Mouse (Mus musculus) 416B (cell line): Measurements from ENCODE around the gene Gm20388.

Source experiments
- DNase-seq: peaks from one replicate; pipeline ENCODE4 v3.0.0; 2011; ENCODE audit warnings: low read depth

The Gm20388 gene

DNA sequence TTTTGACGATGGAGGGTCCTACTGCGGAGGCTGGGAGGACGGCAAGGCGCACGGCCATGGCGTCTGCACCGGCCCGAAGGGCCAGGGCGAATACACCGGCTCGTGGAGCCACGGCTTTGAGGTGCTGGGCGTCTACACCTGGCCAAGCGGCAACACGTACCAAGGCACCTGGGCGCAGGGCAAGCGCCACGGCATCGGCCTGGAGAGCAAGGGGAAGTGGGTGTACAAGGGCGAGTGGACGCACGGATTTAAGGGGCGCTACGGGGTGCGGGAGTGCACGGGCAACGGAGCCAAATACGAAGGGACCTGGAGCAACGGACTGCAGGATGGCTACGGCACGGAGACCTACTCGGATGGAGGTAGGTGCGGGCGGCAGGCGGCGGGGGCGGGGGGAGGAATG is 1820.0 kb downstream of the Gm20388 start:
- DNase-seq, result no peak

DNA sequence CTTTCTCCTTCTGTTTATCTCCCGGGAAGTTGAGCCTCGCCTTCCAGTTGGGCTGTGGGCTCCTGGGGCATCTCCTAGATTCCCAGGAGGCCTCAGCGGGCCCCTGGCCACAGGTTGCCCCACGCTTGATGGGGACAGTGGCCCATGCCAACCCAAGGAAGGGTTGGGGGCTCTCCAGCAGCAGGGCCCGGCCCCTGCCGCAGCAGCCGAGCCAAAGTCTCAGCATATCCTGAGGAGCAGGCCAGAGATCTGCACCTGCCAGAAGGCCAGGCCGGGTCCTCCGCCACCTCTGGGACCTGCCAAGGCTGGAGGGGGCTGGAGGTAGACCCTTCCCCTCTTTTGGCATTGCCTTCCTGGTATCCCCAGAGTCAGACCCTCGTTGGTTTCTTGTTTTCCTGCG is 1820.4 kb downstream of the Gm20388 start:
- DNase-seq, result no peak

DNA sequence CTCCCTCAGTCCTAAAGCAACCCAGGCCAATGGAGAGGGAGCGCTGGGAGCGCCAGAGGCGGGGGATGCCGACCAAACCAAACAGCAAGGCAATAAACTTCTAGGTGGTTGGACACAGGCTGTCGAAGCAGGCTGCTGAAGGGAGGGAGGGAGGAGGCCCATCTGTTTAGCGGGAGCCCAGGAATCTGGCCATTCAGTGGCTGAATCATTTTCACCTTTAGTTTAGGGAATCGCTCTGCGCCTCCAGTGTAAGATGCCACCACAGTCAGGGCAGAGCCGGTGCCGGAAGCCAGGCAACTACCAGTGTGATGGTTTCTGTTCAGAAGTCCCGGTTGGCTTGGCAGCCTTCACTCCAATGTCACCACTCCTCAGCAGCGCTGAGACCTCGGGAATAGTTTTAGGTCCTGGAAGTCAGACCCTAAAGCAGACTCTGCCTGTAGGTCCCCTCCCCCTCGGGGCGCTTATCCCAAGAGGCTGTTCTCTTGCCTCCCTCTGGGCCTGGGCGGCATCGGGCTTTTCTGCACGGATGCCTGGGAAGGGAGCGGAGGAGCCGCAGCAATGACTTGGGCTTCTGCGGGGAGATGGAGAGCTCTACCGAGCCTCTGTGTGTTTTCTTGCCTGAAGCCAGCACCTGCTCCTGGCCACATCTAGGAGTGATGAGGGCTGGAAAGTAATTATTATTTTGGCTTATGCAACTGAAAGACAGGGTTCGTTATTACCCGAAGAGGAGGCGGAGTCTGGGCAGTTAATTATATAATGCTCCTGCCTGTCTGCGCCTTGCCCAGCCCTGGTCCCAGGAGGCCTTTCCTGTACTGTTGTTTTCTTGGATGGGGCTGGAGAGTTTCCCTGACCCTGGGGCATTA is 1821.1 kb downstream of the Gm20388 start:
- no peak for DNase-seq

DNA sequence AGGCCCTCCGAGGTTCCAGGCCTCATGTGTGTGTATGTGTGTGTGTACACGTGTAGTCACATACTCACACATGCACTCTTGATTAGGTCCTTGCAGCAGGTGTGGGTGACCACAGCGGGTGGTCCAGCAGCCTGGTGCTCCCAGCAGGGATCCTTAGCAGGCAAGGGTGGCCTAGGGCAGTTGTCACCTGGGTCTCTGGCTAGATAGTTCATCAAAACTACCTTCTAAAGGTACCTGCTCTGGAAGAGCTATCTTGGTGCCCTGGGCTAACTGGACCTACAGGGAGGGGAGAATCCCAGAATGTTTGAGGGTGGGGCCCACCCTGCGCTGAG is 1821.7 kb downstream of the Gm20388 start:
- no peak for DNase-seq

DNA sequence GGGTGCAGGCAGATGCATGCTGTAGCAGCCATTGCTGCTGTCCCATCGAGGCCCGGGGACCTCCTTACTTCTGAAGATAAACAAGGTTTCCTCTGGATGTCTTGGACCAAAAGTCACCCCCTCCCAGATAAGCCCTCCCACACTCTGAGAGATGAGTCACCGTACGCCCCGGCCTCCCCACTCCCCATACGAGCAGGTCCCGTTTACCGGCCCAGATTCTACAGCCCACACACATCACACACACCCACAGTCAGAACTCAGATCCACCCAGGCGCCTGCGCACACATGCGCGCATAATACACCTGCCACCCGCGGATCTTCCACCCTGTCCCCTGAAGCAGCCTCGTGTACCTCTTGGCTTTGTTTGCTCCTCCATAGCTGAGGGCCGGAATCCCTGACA is 1823.6 kb downstream of the Gm20388 start:
- DNase-seq, result no peak

DNA sequence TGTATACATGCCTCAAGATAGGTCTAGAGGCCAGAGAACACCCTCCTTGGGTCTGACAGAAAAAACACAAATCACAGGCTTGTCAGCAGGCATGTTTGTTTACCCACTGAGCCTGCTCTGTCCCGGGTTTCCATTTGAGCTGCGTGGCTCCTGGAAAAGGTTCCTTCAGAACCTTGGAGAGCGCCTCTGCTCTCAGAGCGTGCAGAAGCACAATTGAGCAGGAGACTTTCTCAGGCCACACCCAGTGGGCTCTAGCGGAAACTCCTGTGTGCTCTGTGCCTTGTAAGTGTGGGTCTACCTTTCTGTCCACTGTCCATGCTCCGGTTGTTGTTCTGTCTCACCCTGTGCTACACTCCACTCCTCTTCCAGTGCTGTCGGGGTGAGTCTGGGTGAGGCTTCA is 1825.6 kb downstream of the Gm20388 start:
- DNase-seq, result peak; percentile 58

DNA sequence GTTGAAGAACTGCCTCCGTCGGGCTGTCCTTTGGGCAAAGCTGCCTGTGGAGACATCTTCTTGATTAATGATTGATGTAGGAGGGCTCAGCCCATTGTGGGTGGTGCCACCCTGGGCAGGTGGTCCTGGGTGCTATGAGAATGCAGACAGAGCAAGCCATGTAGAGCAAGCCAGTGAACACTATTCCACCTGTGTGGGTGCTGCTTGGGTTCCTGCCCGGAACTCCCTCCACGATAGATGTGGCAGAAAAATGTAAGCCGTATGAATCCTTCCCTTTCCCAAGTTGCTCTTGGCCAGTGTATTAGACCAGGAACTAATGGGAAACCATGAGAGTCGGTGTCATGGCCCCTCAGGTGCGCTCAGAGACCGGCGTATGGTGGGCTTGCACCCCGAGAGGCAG is 1830.1 kb downstream of the Gm20388 start:
- no peak for DNase-seq

DNA sequence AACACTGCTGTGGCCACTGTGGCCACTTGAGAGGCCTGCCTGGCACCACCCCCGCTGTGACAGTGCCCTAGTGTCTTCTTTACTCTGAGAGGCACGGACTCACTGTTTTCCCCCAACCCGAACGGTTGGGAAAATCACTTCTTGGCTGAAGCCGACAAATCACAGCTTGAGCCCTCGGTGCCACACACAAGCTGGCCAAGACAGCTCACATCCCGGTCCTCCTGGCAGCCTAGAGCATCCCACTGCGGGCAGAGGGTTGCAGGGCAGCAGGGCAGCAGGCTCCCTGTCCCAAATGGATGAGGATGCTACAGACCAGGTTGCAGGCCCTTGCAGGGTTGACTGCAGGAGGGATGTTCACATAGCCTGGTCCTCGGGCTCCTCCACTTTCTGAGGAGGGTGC is 1838.9 kb downstream of the Gm20388 start:
- no peak for DNase-seq

DNA sequence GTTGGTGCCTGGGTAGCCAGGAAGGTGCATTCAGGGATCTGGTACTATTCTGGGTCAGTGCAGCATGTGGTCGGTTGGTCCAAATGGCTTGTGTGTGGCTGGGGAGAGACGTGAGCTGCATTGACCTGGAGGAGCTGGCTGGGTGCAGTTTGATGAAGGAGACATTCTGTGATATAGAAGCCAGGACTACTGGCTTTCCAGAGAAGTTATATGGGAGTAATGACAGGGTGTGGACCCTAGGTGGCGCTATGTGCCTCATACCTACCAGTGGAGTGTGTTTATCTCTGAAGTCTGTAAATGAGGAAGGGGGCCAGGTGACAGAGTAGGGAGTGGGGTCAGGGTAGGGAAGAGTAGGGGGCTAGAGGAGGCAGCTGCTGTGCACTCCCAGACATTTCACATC is 1839.9 kb downstream of the Gm20388 start:
- peak; percentile 48 for DNase-seq

DNA sequence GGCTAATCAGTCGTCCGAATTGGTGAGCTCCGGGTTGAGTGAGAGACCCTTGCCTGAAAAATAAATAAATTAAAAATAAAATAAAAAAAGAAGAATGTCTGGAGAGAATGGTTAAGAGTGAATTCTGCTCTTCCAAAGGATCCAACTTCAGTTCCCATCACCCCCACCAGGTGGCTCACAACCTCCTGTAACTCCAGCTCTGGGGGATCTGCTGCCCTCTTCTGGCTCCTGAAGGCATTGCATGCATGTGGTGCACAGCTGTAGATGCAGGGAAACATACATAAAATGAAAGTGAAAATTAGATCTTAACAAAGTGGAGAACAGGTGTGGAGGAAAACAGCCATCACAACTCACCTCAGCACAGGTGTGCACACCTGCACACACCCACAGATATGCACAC is 1840.8 kb downstream of the Gm20388 start:
- DNase-seq, result peak; percentile 86

DNA sequence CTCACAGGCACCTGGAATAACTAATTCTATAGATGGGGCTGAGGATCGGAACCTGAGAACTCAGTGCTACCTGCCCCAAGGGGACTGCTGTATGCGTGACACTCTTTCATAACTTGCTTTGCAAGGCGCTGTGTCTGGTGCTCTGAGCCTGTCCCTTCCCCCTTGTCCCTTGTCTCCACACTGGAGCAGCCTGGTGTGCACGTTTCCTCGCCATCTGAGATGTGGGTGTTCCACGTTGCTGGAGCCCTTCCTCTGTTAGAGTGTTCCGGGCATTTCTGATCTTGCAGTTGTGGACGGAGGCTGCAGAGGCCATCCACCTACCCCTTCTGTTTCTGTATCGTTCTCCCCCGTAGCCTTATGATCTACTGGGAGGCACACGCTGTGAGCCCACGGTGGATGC is 1847.8 kb downstream of the Gm20388 start:
- DNase-seq, result no peak

DNA sequence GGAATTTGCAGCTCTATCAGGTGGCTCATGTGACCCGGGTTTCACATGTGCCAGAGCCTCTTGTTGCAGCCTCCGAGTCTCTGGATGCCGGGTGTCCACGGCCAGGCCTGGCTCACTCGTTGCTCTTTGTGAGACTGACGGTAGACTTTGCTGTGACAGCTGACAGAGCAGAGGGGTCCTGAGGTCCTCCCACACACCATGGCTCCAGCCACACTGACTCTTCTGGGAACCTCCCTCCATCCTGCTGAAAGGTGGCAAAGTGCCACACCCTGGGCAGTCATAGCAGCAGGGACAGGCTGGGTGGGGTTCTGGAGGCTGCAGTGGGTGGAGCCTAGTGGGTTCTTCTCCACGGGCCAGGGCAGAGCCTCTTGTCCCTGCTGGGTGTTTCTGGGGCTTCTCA is 1849.8 kb downstream of the Gm20388 start:
- DNase-seq, result no peak

DNA sequence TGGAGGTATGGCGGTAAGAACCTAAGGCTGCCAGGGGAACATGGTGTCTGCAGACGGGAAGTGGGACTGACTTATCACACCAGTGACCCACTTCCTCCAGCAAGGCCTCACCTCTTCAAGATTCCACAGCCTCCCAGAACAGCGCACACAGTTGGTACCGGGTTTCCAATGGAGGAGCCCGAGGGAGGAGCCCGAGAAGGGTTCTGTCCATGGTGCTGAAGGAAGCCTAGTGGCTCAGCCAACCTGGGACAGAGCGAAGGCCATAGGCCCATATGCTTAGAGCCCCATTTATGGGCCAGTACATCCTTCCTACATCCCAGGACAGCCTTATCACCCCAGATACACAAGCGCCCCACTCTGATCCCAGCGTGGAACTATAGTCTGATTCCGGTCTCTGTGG is 1850.8 kb downstream of the Gm20388 start:
- DNase-seq, result peak; percentile 58

DNA sequence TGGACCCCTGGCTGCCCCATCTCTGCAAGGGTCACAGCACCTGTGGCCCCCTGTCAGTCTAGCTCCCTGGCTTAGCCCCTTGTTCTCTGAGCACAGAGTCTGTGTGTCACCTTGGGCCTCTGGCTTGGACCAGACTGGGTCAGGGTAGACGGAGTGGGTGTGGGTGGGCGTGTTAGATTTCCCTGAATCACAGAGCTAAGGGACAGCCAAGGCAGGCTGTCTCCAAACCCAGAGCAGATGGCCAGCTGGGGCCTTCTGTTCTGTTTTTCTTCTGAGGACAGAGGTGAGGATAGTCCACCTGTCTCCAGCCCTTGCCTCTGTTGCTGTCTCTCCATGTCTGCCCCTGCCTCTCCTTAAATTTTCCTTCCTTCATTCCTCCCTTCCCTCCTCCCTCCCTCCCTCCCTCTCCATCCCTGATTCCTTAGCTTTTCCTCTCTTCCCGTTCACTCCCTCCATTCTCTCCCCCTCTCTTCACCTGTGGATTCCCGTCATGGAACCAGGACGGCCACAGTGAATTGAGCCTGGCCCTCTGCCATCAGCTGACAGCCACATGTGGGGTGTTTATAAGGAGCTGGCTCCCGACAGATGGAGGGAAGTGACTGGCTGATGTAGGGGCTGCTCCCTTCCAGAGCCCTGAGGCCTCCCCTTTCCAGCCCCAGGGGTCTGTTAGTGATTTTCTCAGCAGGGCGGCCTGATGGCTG is 1852.5 kb downstream of the Gm20388 start:
- DNase-seq, result no peak

DNA sequence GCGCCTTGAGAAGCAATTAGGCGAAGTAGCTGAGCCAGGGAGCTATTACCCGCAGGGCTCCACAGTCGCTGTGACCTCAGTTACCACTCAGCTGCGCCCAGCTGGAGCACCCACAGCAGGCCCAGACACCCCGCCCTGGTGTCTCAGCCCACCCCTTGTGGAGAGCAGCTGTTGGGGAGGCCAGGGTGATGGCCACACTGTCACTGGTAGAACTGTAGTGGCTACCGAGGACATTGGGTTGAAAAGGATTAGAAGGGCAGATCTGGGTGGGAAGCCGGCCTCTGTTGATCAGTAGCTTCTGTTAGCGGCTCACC is 1853.0 kb downstream of the Gm20388 start:
- DNase-seq, result no peak

DNA sequence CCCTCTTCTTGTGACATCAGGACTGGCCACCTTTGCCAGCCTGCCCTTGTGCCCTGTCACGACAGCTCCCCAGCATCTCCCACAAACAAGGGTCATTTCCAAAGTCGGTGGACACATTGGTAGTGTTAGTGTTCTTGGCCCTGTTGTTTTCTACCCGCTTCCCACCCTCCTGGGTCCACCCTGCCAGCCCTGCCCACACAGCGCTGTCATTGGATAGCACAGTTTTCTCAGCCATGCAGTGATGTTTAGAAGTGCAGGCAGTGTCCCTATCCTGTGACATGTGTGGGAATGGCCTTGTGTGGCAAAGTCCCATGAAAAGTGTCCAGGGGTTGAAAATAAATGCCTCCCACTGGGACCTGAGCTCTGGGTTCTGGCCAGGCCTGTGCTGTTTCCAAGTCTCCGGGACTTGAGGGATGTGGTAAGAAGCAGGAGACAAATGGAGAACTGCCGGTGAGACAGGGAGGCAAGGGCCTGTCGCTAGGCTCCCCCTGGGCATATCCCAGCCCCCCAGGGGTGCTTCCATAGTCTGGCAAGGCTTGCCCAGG is 1855.0 kb downstream of the Gm20388 start:
- no peak for DNase-seq

DNA sequence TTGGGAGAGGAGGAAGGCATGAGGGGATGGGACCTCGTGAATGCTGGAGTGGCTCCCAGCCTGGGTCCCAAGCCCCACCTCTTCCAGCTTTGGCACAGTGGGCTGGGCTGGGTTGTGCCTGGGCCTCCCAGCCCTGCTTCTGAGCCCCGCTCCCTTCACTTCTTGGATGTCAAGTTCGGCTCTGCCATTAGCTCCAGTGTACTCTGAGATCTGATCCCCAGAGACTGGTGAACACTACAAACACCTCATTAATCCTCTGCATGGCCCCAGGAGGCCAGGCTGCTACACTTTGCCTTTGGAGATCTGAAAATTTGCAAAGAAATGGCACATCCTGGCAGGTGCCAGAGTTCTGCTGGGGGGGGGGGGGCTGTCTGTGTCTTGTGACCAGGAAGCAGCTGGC is 1858.5 kb downstream of the Gm20388 start:
- no peak for DNase-seq

DNA sequence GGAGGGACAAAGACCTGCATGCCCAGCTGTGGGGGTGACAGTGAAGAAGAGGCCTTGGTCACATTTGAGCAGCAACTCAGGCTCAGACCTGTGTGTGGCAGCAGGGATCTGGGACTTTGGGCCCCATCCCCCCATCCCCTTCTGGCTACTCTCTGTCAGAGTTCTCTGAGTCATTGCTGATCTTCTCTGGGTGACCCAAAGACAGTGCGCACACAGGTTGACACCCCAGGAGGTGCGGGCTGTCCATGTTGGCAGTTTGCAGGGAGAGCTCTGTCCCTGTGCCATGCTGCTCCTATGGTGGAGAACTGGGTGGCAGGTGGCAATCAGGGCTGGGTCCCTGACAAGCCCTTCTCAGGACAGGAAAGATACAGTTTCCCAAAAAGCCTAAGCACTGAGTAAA is 1859.0 kb downstream of the Gm20388 start:
- DNase-seq, result no peak

DNA sequence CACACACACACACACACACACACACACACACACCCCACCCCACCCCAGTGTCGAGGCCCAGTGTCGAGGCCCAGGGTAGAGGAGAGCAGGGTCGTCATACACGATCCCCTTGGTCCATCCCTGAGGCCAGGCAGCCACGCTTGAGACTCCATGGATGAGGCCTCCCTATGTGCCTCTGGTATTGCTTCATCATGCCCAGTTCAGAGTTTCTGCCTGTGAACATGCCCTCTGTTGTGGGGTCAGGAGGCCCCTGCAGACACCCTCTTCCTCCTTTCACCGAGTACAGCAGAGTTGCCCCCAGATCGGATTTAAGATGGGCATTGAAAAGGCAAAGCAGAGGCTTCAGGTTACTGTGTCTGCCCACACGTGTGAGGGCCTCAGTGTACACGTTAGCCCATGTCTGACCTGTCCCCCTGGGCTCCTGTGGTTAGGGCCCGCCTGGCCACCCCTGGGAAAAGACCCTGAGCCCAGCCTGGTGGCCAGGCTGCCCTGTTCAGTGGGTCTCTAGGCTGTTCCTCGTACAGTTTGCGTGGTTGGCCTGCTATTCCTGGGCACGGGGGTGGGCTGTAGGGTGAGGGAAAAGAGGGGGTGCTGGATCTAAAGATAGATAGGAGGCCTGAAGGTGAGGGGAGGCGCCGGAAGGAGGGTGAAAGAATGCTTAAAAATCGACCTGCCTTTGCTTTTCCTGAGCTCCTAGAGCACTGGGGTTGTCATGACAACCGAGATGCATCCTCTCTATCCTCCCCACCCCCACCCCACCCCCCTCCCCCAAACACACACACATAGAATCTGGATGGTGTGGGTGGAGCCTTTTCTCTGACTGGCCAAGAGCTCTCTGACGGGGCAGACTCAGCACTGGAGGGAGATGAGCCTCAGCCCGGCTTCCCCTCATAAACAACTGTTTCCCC is 1860.5 kb downstream of the Gm20388 start:
- no peak for DNase-seq

DNA sequence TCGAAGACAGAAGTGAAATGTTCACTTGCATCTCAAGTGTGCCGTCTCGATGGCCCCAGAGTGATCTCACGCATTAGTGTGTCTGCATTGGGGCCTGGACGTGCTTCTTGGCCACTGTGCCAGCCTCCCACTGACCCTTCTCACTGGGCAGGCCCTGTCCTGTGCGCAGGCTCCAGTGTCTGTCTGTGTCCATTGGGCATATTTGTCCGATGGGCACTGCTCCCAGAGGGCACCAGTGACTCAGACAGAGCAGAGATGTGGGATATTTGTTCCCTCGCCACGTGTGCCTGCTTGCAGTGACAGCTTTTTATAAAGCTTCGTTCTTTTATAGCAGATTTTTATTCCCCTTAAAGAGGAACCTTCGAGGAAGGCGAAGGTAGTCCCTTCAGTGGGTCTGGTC is 1863.2 kb downstream of the Gm20388 start:
- no peak for DNase-seq

DNA sequence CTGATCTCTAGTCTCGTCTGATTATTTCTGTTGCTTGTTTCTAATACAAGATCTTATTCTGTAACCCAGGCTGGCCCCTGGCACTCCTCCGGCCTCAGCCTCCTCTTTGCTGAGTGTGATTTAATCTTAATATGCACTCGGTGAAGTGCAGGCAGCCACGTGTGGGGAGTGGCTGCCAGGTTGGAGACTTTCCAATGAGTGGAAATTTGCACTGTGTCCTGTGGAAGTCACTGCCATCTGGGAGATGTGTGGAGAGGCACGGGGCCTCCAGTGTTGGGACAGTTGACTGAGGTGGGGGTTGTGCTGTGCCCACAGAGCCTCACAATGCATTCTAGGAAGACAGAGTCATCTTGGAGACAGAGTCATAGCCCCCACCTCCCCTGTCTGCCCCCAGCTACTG is 1871.9 kb downstream of the Gm20388 start:
- no peak for DNase-seq

DNA sequence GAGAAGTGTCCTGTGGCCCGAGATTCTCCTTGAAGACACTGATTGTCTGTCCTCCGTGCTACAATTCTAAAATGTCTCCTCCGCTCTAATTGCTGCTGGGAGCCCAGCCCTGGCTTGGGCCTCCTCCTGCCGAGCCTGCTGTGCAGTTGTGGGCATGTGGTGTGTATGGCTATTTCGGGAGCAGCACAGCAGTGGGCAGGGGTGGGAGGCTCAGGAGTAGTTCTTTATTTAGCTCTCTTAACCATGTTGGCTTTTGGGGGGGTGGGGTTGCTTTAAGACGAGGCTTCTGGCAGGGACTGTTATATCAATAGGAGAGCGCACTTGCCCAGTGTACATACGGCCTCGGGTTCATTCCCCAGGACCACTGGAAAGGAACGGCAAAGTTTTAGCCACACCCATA is 1875.9 kb downstream of the Gm20388 start:
- no peak for DNase-seq

DNA sequence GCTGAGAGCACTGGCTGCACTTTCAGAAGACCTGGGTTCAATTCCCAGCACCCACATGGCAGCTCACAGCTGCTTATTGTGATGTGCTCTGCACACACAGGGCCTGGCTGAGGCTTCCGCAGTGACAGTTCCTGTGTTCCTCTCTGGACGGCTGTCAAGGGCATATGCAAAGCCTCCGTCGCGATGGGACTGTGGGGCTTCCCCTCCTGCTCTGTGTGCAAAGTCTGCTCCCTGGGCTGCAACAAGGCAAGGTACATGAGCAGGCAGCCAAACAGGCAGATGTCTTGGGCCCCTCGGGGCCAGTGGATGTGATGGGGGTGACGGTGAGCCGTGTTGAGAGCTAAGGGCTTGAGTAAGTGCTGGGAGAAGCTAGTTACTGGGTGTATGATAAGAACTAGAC is 1878.1 kb downstream of the Gm20388 start:
- DNase-seq, result no peak
